Mouse (Mus musculus): Measurements from ENCODE around the gene Lipc.

Lipc gene

GRCm38 (mm10) chr9:70914659-70915355 lies 37.2 kb downstream of the Lipc start:
- DNase-seq (ENCODE audit: low spot score), result no peak

GRCm38 (mm10) chr9:70911163-70911562 lies 40.9 kb downstream of the Lipc start:
- no peak for DNase-seq (ENCODE audit: low spot score)

GRCm38 (mm10) chr9:70910351-70910750 lies 41.7 kb downstream of the Lipc start:
- no peak for DNase-seq (ENCODE audit: low spot score)

- DNase-seq (ENCODE audit: low spot score), result no peak
These were observed 49.0 kb downstream of the Lipc start for GRCm38 (mm10) chr9:70902821-70903730.

GRCm38 (mm10) chr9:70894201-70894600 lies 57.8 kb downstream of the Lipc start:
- DNase-seq (ENCODE audit: low spot score), result no peak

GRCm38 (mm10) chr9:70893526-70893925 lies 58.5 kb downstream of the Lipc start:
- no peak for DNase-seq (ENCODE audit: low spot score)

- DNase-seq (ENCODE audit: low spot score), result no peak
These were observed 59.4 kb downstream of the Lipc start for GRCm38 (mm10) chr9:70892627-70893026.

- DNase-seq (ENCODE audit: low spot score), result no peak
These were observed 60.4 kb downstream of the Lipc start for GRCm38 (mm10) chr9:70891431-70892133.

- DNase-seq (ENCODE audit: low spot score), result no peak
These were observed 61.3 kb downstream of the Lipc start for GRCm38 (mm10) chr9:70890736-70891135.

- no peak for DNase-seq (ENCODE audit: low spot score)
These were observed 63.1 kb downstream of the Lipc start for GRCm38 (mm10) chr9:70888969-70889368.

GRCm38 (mm10) chr9:70888556-70888955 lies 63.5 kb downstream of the Lipc start:
- no peak for DNase-seq (ENCODE audit: low spot score)

- no peak for DNase-seq (ENCODE audit: low spot score)
These were observed 70.0 kb downstream of the Lipc start for GRCm38 (mm10) chr9:70881982-70882381.

- no peak for DNase-seq (ENCODE audit: low spot score)
These were observed 73.2 kb downstream of the Lipc start for GRCm38 (mm10) chr9:70878823-70879222.

- DNase-seq (ENCODE audit: low spot score), result no peak
These were observed 73.9 kb downstream of the Lipc start for GRCm38 (mm10) chr9:70878157-70878556.

- no peak for DNase-seq (ENCODE audit: low spot score)
These were observed 76.5 kb downstream of the Lipc start for GRCm38 (mm10) chr9:70875490-70875889.

GRCm38 (mm10) chr9:70875059-70875458 lies 77.0 kb downstream of the Lipc start:
- no peak for DNase-seq (ENCODE audit: low spot score)

- DNase-seq (ENCODE audit: low spot score), result no peak
These were observed 79.4 kb downstream of the Lipc start for GRCm38 (mm10) chr9:70872675-70873074.

- no peak for DNase-seq (ENCODE audit: low spot score)
These were observed 81.7 kb downstream of the Lipc start for GRCm38 (mm10) chr9:70870326-70870725.

- no peak for DNase-seq (ENCODE audit: low spot score)
These were observed 82.7 kb downstream of the Lipc start for GRCm38 (mm10) chr9:70869169-70869873.

- no peak for DNase-seq (ENCODE audit: low spot score)
These were observed 84.6 kb downstream of the Lipc start for GRCm38 (mm10) chr9:70867381-70867780.

GRCm38 (mm10) chr9:70864039-70864438 lies 88.0 kb downstream of the Lipc start:
- no peak for DNase-seq (ENCODE audit: low spot score)

GRCm38 (mm10) chr9:70863299-70863698 lies 88.7 kb downstream of the Lipc start:
- no peak for DNase-seq (ENCODE audit: low spot score)

Data from urinary bladder, postnatal 10 days (tissue).